Mouse (Mus musculus): ENCODE data around the gene Myo9b.
A peak's percentile ranks its signal among the peaks of the same experiment; 100 is the strongest.
"Not testable (repeated sequence)": the region's sequence is repeated elsewhere in the genome, so short reads cannot be mapped to it uniquely, and the experiment has no call there.

The Myo9b gene

DNA sequence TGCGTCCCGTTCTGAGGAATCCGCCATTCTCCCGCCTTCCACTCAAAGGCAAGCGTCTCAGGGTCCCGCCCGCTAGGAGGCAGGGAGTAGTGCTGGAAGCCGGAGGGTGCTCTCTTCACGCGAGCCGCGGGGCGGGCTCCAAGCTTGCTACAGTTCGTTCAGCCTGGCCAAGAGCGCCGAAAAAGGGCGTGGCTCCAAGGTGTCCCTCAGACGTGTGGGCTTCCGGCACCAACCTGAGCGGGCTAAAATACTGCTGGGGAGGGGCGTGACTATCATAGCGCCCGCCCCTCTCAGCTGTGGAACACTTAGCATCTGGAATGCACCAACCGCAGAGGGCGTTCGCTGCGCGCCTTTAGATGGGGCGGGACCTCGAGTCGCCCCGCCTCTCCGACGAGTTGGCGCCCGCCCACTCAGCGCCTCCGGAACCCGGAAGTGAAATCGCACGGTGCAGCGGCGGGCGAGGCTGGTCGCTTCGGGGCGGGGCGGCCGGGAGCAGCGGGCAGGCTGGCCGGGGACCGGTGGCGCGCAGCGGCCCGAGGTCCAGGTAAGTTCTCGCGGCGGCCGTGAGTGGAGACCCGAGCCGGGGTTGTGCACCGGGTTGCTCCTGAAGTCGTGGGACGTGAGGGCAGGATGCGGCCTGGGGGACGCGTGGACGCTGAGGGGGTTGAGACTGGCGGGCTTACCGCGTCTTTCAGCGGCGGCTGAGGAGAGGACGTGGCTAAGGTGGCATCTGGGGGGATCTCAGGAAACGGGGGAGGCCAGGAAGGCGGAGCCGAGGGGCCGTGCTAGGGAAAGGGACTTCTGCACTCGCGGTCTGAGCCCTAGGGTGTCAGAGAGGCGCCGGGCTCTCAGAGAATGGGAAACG lies at the start of gene Myo9b, which contains the start of gene Haus8:
TSS of gene Myo9b (plus strand) at position 429 of the 865 bp plus-strand sequence.
TSS of gene Haus8 (minus strand) at position 649 of the 865 bp plus-strand sequence.
- peak; percentile 93 to 94 for DNase-seq (ENCODE audit: low spot score in 2 of 2)

DNA sequence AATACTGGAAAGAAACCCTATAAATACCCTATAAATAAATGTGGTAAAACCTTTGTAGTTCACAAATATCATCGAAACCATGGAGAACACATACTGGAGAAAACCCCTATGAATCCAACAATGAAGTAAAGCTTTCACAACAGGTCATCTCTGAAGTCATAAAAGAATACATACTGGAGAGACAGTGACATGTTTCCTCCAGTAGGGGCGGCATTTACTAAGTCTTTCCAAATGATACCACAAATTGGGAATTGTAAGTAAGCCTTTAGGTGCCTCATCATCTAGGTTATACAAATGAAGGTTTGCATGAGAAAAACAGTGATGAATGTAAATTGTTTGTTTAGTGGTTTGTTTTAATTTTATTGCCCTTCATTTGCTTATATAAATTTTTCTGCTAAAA lies 48.0 kb upstream of the Myo9b start:
- DNase-seq (ENCODE audit: low spot score in 2 of 2): no peak

DNA sequence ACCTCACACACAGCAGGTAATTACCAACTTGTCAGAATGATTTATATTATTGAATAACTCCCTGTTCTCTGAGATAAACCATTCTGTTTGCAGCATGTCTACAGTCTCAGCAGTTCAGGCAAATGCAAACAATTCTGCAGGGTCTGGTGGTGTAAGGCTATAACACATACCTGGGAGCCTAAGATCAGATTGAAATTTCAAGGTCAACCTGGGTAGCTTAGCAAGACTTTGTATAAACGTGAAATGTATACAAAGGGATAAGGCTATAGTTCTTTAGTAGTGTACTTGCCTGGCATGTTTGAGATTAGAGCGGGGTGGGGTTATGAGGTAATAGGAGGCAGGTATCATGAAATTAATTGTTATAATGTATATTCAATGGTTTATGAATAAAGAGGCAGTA lies 29.8 kb upstream of the Myo9b start:
- DNase-seq (ENCODE audit: low spot score in 2 of 2): no peak

DNA sequence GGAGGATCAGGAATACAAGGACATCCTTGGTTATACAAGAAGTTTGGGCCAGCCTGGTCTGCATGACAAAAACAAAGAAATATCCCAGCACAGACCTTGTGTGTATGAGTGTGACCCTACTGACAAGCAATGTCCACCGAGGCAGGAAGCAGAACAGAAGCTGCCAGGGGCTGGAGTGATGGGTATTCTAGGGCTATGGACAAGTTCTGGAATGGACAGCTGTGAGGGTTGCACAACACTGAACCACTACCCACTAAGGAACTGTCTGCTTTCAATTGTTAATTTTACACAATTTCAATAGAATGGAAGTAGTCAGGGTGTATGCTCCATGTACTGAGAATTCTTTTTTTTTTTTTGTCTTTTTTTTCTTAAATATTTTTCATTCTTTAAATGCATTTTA lies 24.3 kb upstream of the Myo9b start:
- no peak for DNase-seq (ENCODE audit: low spot score in 2 of 2)

DNA sequence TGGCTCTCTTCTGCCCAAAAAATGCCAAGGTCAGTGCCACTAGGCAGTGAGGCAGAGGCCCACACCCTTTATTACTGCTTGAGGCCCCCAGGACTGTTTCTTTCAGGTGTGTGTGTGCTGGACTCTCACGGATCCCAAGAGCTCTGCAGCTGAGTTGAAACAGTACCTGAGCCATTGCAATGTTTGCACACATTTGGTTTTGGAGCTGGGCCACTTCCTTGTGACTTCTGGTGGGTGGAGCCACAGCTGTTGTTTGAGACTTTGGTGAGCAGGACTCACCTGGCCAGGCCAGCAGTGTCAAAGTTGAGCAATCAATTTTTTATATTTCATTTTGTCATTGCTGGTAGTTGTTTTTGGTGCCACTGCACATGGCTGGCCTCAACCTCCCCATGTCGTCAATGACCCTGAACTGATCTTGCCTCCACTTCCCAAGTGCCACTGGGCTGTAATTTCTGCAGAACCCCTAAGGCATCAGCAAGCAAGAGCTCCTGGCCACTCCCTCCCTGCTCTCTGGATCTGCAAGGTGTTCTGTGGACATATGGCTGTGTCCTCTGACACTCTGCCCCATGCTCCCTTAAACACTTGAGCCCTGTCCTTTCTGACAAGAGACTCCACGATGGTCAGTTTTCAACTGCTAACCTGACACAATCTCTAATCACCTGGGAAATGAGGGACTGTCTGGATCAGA lies 15.8 kb upstream of the Myo9b start:
- no peak for DNase-seq (ENCODE audit: low spot score in 2 of 2)

DNA sequence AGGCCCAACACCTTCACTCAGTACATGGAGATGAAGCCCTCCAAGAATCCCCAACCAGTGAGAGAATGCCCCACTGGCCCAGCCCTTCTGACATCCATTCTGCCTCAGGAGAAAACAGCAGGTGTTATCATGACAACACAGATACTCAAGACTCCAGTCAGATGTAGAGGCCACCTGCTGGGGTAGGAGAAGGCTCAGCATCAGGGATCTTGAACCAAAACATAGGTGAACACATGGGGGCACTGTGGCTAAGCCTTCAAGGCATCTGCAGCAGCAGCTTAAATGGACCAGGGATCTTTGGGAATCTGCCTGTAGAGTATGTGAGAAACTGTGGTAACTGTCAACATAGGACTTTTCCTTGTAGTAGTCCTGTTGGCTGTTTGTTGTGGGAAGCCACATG lies 11.3 kb upstream of the Myo9b start:
- DNase-seq (ENCODE audit: low spot score in 2 of 2): no peak

DNA sequence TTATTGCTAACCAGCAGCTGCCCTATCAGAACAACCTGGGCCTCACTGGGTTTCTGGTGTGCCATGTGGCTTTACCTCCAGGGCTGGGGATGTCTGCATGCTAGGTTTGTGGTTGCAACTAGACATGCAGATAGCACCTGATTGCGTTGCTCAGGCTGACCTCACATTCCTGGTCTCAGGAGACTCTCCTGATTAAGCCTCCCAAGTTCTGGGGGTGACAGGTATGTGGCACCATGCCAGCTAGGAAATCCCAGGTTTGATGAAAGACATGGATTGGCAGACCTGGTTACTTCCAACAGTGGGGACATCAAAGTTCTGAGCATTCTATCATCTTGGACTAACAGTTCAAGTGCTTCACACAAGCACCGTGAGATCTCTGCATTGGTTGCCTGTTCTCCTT lies 4.8 kb upstream of the Myo9b start:
- DNase-seq (ENCODE audit: low spot score in 2 of 2): no peak

DNA sequence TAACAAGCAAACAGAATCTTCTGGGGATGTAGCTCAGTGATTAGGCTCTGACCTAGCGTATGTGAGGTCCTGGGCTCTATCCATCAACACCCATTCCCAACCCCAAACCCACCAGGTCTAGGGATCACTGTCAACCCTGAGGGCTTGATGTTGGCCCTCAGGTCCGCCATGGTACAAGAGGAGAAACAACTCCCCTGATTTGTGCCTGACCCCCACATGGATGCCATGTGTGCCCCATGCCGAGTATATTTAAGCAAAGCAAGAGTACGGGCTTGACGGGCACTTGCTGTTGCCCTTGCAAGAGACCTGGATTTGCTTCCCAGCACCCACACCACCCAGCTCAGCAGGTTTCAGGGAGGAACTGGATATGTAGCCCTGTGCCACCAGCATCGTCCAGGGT lies 4.2 kb upstream of the Myo9b start:
- not testable (repeated sequence) for DNase-seq (ENCODE audit: low spot score in 2 of 2)

DNA sequence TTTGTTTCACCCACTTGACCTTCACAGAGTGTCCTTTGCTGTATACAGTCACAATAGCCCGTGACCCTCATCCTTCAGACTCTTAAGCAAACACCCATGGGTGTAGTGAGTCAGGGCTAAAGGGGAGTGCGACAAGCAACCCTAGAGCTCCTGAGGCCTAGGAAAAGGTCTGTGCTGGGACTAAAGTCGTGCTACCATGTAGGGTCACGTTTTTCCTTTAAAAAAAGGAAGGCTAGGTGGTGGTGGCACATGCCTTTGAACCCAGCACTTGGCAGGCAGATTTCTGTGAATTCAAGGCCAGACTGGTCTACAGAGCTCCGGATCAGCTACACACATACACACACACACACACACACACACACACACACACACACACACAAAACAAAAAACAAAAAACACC lies 884 bp upstream of the Myo9b start:
- DNase-seq (ENCODE audit: low spot score in 2 of 2): no peak

DNA sequence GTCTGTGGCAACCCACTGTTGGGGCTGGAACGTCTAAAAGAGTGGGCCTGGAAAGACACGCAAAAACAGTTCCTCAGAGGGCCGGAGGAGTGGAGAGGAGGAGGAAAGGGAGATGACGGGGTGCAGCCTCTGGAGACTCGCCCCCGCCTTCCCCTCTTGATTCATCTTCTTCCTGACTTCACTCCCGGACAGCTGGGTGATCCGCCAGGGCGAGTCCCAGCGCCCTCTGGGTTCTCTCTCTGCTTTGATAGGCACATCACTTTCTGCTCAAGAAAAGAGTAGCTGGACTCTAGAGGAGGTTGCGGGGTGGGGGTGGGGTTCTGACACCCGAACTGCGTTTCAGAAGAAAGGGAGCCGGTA lies 617 bp downstream of the Myo9b start:
- DNase-seq (ENCODE audit: low spot score in 2 of 2): peak in 1 of 2 experiments; percentile 19

DNA sequence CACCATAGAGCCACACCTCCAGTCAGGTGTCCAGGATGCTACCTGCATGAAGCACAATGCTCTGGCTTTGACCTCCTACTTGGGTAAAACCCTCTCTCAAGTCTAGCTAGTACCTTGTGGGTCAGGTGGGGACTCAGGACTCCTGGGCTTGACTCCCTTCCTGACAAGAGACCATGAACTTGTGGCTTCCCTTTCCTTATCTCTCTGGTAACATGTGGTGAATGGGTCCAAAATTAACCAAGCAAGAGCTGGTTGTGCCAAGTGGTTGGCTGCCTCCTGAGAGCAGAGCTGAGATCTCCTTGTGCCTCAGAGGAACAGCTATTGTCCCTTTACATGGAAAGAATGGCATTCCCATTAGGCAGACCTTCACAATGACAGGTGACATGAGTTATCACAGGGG lies 2.0 kb downstream of the Myo9b start:
- no peak for DNase-seq (ENCODE audit: low spot score in 2 of 2)

DNA sequence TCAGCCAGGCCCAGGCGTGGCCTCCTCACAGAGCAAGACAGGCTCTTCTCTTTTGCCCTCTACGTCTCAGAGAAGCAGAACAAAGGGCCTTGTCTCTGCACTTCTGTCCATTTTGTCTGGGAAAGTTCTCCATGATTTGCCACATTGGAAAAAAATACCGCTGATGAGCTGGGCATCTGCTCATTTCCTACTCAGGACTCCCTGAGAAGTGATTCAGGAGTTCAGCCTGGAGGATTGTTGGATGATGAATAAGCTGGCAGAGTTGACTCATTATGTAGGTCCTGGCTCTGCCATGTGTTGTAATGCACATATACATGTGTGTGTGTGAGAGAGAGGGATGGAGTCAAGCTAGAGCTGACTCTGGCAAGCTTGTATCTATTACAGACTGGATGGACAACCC lies 3.7 kb downstream of the Myo9b start:
- DNase-seq (ENCODE audit: low spot score in 2 of 2): no peak

DNA sequence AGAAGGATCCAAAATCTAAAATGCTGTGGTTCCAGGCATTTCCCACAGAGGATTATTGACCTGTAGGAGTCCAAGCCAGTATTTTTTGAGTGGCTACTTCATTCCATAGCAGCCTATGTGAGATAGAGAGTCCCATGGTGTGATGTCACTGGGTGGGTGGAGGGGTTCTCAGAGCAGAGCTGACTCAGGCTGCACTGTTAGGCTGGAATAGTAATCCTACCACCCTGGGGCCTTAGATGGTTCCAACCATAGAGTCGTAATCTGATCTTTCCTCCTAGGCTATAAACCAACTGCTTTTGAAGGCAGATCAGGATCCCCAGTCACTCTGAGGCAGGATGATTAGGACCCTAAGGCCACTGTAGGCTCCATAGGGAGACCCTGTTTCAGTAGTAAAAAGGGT lies 6.9 kb downstream of the Myo9b start:
- not testable (repeated sequence) for DNase-seq (ENCODE audit: low spot score in 2 of 2)

DNA sequence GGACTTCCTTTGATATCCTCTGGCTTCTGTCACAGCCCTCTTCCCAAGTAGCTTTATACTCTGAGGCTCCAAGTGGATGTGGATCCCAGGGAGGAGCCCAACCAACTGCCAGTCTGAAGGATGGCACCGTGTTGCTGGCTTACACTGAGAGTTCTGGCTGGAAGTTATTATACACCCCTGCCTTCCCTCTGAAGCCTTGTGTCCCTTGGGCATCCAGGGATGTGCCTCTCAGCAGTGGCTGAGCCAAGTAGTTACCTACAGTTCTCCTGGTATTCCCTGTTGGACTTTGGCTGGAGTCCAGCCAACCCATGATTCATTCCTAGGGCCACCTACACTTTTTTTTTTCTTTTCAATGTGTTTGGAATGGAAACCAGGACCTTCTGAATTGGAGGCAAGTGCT lies 9.2 kb downstream of the Myo9b start:
- DNase-seq (ENCODE audit: low spot score in 2 of 2): not testable (repeated sequence)

DNA sequence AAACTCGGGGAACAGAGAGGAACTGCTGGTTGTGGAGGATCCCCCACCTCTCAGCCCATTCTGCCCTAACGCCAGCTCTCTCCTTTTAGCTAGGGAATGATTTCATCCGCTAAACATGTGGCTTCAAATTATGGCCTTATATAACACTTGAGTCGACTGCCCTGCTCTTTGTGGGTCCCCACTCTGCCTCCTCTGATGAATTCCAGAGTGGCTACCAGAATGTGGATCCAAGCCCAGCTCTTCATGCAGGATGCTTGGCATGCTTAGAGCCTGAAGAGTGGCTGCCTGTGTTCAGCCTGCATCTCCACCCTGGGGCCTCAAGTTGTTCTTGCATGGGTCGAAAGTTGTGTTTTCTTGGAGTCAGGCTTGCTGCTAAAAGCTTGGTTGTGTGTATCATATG lies 10.1 kb downstream of the Myo9b start:
- no peak for DNase-seq (ENCODE audit: low spot score in 2 of 2)

DNA sequence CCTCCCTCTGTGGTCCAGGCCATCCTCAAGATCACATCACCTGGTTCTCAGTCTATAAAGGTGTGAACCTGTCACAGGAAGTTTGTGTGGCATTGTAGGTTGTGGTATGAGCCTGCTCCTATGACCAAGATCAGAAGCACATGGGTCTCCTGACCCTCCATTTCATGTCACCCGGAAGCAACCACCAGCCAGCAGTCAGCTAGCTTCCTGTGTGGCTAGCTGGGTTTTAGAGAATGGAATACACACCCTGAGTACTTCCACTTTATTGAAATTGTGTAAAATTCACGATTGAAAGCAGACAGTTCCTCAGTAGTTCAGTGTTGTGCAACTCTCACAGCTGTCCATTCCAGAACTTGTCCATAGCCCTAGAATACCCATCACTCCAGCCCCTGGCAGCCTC lies 13.7 kb downstream of the Myo9b start:
- not testable (repeated sequence) for DNase-seq (ENCODE audit: low spot score in 2 of 2)

DNA sequence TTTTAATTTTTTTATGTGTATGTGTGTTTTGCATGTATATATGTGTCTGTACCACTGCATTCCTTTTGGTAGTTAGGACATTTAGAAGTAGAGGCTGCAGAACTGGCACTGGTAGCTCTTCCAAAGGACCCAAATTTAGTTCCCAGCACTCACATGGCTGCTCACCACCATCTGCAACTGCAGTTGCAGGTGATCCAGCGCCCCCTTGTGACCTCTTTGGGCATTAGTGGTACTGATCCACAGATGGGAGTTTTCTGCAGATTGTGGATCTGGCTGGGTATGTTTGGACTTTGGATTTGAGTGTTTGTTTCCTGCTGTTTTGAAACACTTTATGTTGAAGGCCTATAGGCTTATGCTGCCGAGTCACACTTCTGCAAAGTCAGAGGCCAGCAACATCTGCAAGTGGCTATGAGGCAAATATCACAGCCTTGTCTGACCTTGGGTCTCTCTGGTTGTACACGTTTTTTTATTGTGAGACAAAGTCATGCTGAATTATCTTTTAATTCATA lies 16.0 kb downstream of the Myo9b start:
- no peak for DNase-seq (ENCODE audit: low spot score in 2 of 2)

DNA sequence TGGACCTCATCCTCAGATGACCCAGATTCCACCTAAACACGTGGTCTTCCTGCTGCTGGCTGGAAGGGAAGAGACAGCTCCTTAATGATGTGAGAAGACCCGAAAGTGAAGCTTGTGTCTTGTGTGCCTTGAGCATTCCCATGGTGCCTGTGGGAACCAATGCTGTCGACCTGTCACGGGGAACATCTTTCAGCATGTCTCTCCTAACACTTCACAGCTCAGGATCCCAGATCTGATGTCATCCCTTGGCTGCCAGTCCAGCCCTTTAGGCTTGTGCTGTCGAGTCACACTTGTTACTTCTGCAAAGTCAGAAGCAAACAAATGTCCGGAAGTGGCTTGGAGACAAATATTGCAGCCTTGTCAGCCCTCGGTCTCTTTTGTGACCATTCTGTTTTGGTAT lies 16.6 kb downstream of the Myo9b start:
- DNase-seq (ENCODE audit: low spot score in 2 of 2): no peak

DNA sequence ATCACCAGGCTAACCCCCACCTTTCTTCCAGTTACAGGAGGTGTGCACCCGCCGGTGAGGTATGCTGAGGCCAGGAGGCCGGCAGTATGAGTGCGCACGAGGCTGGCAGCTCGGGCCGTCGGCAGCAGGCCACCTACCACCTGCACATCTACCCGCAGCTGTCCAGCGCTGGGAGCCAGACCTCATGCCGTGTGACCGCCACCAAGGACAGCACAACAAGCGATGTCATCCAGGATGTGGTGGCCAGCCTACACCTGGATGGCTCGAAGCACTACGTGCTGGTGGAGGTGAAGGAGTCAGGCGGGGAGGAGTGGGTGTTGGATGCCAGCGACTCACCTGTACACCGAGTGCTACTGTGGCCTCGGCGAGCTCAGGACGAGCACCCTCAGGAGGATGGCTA lies 17.7 kb downstream of the Myo9b start:
- no peak for DNase-seq (ENCODE audit: low spot score in 2 of 2)

DNA sequence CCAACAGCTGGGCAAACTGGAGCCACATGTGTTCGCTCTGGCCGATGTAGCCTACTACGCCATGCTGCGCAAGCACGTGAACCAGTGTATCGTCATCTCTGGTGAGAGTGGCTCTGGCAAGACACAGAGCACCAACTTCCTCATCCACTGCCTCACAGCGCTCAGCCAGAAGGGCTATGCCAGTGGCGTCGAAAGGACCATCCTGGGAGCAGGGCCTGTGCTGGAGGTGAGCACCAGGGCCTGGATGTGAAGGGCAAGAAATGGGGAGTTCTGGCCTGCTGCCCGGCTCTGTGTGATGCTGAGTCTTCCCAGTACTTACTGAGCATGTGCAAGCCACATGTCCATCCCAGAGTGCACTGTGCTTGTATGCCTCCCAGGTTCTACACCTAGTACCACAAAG lies 18.4 kb downstream of the Myo9b start:
- no peak for DNase-seq (ENCODE audit: low spot score in 2 of 2)

DNA sequence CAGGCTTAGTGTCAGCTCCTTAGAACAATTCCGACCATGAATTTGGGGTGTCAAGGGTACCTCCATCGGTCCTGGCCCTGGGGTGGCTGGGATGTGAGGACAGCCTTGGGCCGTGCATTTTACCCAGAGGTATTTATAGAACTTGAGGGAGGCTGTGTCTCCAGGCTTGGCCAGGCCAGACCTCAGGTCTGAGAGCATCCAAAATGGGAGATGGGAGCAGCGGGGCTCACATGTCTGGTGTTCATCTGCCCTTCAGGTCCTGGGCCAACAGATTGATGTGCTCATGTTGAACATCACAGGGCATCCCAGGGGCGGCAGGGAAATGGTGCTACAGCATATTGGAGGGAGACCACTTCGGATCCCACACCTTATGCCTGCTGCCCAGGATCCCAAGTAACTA lies 18.8 kb downstream of the Myo9b start:
- no peak for DNase-seq (ENCODE audit: low spot score in 2 of 2)

DNA sequence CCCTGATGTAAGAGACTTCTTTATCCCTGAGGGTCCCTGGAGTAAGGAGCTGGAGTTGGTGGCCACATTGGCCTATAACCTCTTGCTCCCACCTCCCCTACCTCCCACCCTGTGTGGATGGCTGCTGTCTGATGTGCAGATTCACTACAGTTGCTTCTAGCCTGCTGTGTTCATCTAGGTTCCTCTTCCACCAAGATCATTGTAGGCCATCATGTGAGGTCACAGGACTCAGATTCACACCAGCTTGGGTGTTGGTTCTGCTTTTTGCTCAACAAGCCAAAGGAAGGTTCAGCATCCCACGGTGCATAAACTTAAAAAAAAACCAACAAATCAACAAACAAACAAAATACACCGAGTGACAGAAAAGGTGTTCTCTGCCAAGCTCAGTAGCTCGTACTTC lies 21.4 kb downstream of the Myo9b start:
- not testable (repeated sequence) for DNase-seq (ENCODE audit: low spot score in 2 of 2)

DNA sequence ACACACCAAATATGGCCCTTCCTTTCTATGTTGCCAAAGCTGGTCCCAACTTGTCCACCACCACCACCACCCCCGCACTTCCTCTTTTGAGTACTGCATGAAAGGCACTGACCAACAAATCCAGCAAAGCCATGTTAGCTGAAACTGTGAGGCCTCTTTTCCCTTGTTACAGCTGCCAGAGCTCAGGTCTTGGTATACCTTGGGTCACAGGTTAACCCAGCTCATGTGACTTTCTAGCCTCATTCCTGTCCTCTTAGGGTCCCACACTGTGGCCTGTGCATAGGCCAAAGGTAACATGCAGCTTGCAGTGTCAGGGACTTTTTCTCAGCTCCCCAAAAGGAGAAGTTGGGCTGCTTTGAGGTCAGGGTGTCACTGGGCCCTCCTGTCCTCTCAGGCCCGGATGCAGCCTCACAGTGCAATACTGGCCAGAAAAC lies 23.7 kb downstream of the Myo9b start:
- no peak for DNase-seq (ENCODE audit: low spot score in 2 of 2)

Measured in frontal cortex, postnatal 25 days (tissue).